Comparison of ENCODE assay signal across 25 mouse cellular contexts in the genomic region with DNA sequence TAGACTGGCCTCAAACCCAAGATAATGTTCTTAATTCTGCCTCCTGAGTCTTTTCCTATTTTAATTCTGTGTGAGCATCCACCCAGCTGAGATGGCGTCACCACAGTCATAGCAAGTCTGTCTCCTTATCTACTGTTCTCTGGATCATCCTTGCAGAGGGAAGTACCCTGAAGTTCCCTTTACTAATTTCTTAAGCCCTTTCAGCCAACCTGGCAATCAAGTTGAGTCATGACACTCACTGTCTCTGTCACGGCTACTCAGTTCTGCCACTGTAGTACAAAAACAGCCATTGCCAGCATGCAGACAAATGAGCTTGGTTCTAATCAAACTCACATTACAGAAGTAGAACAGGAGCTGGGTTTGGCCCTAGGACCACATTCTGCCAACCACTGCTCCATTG.
A peak's percentile ranks its signal among the peaks of the same experiment; 100 is the strongest.
DNase-seq lines count a peak whose midpoint lies in the region; ATAC-seq and TF ChIP-seq lines count a peak whose summit lies in the region.
"Had no signal": no experiment of that assay in that cellular context is flagged by ENCODE, and none has a peak within 500 bp of the region (broad histone marks: within the 10 kb centered on the region; RNA-seq: fewer than 3 reads in every experiment).

No protein-coding gene starts in this region.

- WGBS in forebrain, embryonic 10.5 days = 91% methylated on average over 2 of the region's 2 CpGs
- 83% methylated on average over 2 of the region's 2 CpGs for WGBS in forebrain, embryonic 13.5 days
- WGBS in intestine, embryonic 14.5 days = 88% methylated on average over 2 of the region's 2 CpGs
- 94% methylated on average over 2 of the region's 2 CpGs for WGBS in intestine, postnatal 0 days

- no peak overlapping the region for H3K9ac ChIP-seq in forebrain, embryonic 13.5 days
- H3K9ac ChIP-seq in intestine, embryonic 14.5 days (ENCODE audit: low read length) = no peak overlapping the region
- no peak overlapping the region for H3K9ac ChIP-seq in intestine, postnatal 0 days (ENCODE audit: low read depth, low read length)
- H3K9ac ChIP-seq: limb, embryonic 12.5 days; liver, embryonic 12.5 days; midbrain, embryonic 12.5 days had no signal

- ATAC-seq in forebrain, embryonic 13.5 days = no peak
- ATAC-seq in intestine, embryonic 14.5 days (replicated peaks; ENCODE audit: low FRiP score, low TSS enrichment, low read depth) = no peak
- no peak for ATAC-seq in intestine, postnatal 0 days
- ATAC-seq in megakaryocyte, adult 5-6 weeks (ENCODE audit: poor library complexity, severe bottlenecking) = peak; percentile 47; the same call in 1 of the 2 replicates
- ATAC-seq: forebrain, embryonic 16.5 days; hindbrain, postnatal 0 days; liver, embryonic 12.5 days; Patski had no signal

- no peaks in the 10 kb centered on the region for H3K36me3 ChIP-seq in forebrain, embryonic 10.5 days (replicated peaks)
- H3K36me3 ChIP-seq in forebrain, embryonic 13.5 days (ENCODE audit: poor library complexity, severe bottlenecking) = no peaks in the 10 kb centered on the region
- no peaks in the 10 kb centered on the region for H3K36me3 ChIP-seq in intestine, embryonic 14.5 days (ENCODE audit: control insufficient read depth, insufficient read depth, low read length)
- no peaks in the 10 kb centered on the region for H3K36me3 ChIP-seq in intestine, postnatal 0 days (ENCODE audit: control insufficient read depth, insufficient read depth)
- H3K36me3 ChIP-seq: limb, embryonic 12.5 days; liver, embryonic 12.5 days; midbrain, embryonic 12.5 days had no signal

- no peaks in the 10 kb centered on the region for H3K27me3 ChIP-seq in forebrain, embryonic 10.5 days (ENCODE audit: poor library complexity, severe bottlenecking)
- no peaks in the 10 kb centered on the region for H3K27me3 ChIP-seq in forebrain, embryonic 13.5 days
- H3K27me3 ChIP-seq in intestine, embryonic 14.5 days (replicated peaks; ENCODE audit: control insufficient read depth, insufficient read depth, low read length) = no peaks in the 10 kb centered on the region
- H3K27me3 ChIP-seq in intestine, postnatal 0 days (replicated peaks; ENCODE audit: control insufficient read depth, insufficient read depth, low read length) = no peaks in the 10 kb centered on the region
- H3K27me3 ChIP-seq: limb, embryonic 12.5 days; liver, embryonic 12.5 days; midbrain, embryonic 12.5 days; Patski had no signal

- H3K4me2 ChIP-seq in forebrain, embryonic 13.5 days = no peak overlapping the region
- no peak overlapping the region for H3K4me2 ChIP-seq in intestine, embryonic 14.5 days (ENCODE audit: low read length)
- H3K4me2 ChIP-seq in intestine, postnatal 0 days (replicated peaks; ENCODE audit: low read depth) = no peak overlapping the region
- H3K4me2 ChIP-seq: limb, embryonic 12.5 days; liver, embryonic 12.5 days; midbrain, embryonic 12.5 days had no signal

- TF ChIP-seq CTCF in intestine, postnatal 0 days (IDR thresholded peaks at IDR 0.05; ENCODE audit: low read depth) = no peak

- H3K4me3 ChIP-seq in forebrain, embryonic 10.5 days = no peak overlapping the region
- H3K4me3 ChIP-seq in forebrain, embryonic 13.5 days = no peak overlapping the region
- no peak overlapping the region for H3K4me3 ChIP-seq in intestine, embryonic 14.5 days (ENCODE audit: low read depth, low read length)
- H3K4me3 ChIP-seq in intestine, postnatal 0 days (ENCODE audit: low read depth, low read length) = no peak overlapping the region
- H3K4me3 ChIP-seq in brown adipose tissue, adult 24 weeks (ENCODE audit: insufficient read depth, low read depth, low read length) = no peak overlapping the region
- H3K4me3 ChIP-seq: erythroblast, embryonic 14.5 days; limb, embryonic 12.5 days; liver, embryonic 12.5 days; midbrain, embryonic 12.5 days had no signal

- H3K4me1 ChIP-seq in forebrain, embryonic 10.5 days = peaks cover 52% of the 10 kb centered on the region
- peaks cover 32% of the 10 kb centered on the region for H3K4me1 ChIP-seq in forebrain, embryonic 13.5 days
- peaks cover 27% of the 10 kb centered on the region for H3K4me1 ChIP-seq in intestine, embryonic 14.5 days (replicated peaks; ENCODE audit: control insufficient read depth, insufficient read depth, low read length)
- H3K4me1 ChIP-seq in intestine, postnatal 0 days (replicated peaks; ENCODE audit: control insufficient read depth, insufficient read depth, low read length) = no peaks in the 10 kb centered on the region; the same call in 1 of the 2 replicates
- peaks cover 34% of the 10 kb centered on the region for H3K4me1 ChIP-seq in brown adipose tissue, adult 24 weeks (ENCODE audit: control insufficient read depth, insufficient read depth, insufficient read length, low read length)

- peaks cover 4% of the 10 kb centered on the region for H3K9me3 ChIP-seq in forebrain, embryonic 10.5 days
- no peaks in the 10 kb centered on the region for H3K9me3 ChIP-seq in forebrain, embryonic 13.5 days (replicated peaks)
- H3K9me3 ChIP-seq in intestine, embryonic 14.5 days (ENCODE audit: control insufficient read depth, low read length) = 0 out of 2 replicates have a peak, but pooled peaks cover 2% of the 10 kb centered on the region
- H3K9me3 ChIP-seq in intestine, postnatal 0 days (ENCODE audit: control insufficient read depth) = no peaks in the 10 kb centered on the region
- H3K9me3 ChIP-seq: limb, embryonic 12.5 days; liver, embryonic 12.5 days; midbrain, embryonic 12.5 days had no signal

- H3K27ac ChIP-seq in forebrain, embryonic 10.5 days = peak overlapping the region; percentile 36; the same call in 1 of the 2 replicates
- no peak overlapping the region for H3K27ac ChIP-seq in forebrain, embryonic 13.5 days
- H3K27ac ChIP-seq in intestine, embryonic 14.5 days (ENCODE audit: low read depth) = no peak overlapping the region
- H3K27ac ChIP-seq in intestine, postnatal 0 days (ENCODE audit: low read depth, low read length) = no peak overlapping the region
- 0 out of 2 replicates have a peak overlapping the region, but pooled peaks have one; percentile 3 for H3K27ac ChIP-seq in brown adipose tissue, adult 24 weeks (replicated peaks; ENCODE audit: low read depth, low read length)
- H3K27ac ChIP-seq: hindbrain, postnatal 0 days; kidney, postnatal 0 days; limb, embryonic 12.5 days; liver, embryonic 12.5 days; midbrain, embryonic 12.5 days had no signal

- DNase-seq in forebrain, embryonic 10.5 days (ENCODE audit: extremely low spot score, low spot score) = no peak
- peak; percentile 40 for DNase-seq in intestine, embryonic 14.5 days (ENCODE audit: low spot score)
- DNase-seq in cerebellum, adult 11-12 months = no peak
- no peak for DNase-seq in kidney, postnatal 10 days
- DNase-seq: adrenal gland, adult 8-10 months; cerebellum, adult 2 months; cerebellum, postnatal 36 days; embryo, embryonic 11 days; gastrocnemius, postnatal 14 days; kidney, adult 11 months; lung, postnatal 10 days; right cerebral cortex, postnatal 25 days; spleen, adult 18-20 months had no signal

Comparison
In these comparisons a context has a peak if more than half of its experiments do, and no peak if none do; other contexts are left out.
1. H3K27ac ChIP-seq: peak in forebrain, embryonic 10.5 days (single experiment) and brown adipose tissue, adult 24 weeks (single experiment); none in forebrain, embryonic 13.5 days (single experiment), intestine, embryonic 14.5 days (single experiment) and intestine, postnatal 0 days (single experiment).